Mouse (Mus musculus) intestine, embryonic 14.5 days (tissue): ENCODE data around the gene Tubgcp2. TPM values are rescaled to one million over a fixed set of nuclear protein-coding genes. Genes with fewer than 3 reads are reported as not detected.

ENCODE experiments used
- ATAC-seq: fragments of 200-750 bp; cut with Nextera tagmentation; replicated peaks from 2 replicates; pipeline ENCODE4 v1.8.0; 2017; ENCODE audit warnings: low read depth, moderate number of reproducible peaks, moderate TSS enrichment, moderate library complexity; ENCODE audit not compliant: low FRiP score, low TSS enrichment
- DNase-seq: peaks from one replicate; pipeline ENCODE4 v3.0.0-alpha.2; 2018; ENCODE audit warnings: low spot score
- H3K27ac ChIP-seq: fragments of 300-500 bp; sonication (generic); 2 replicates; pipeline ENCODE4 v1.5.1; 2014; ENCODE audit warnings: low read depth, mild to moderate bottlenecking, control low read depth
- H3K27me3 ChIP-seq: fragments of 300-500 bp; sonication (generic); replicated peaks from 2 replicates; pipeline ENCODE4 v1.6.1; 2014; ENCODE audit warnings: low read length, control low read depth; ENCODE audit not compliant: control insufficient read depth, insufficient read depth
- H3K36me3 ChIP-seq: fragments of 300-500 bp; sonication (generic); 2 replicates; pipeline ENCODE4 v1.6.1; 2014; ENCODE audit warnings: low read length, control low read depth; ENCODE audit not compliant: control insufficient read depth, insufficient read depth
- H3K4me1 ChIP-seq: fragments of 300-500 bp; sonication (generic); replicated peaks from 2 replicates; pipeline ENCODE4 v1.6.1; 2014; ENCODE audit warnings: low read length, control low read depth, mixed read lengths; ENCODE audit not compliant: control insufficient read depth, insufficient read depth
- H3K4me2 ChIP-seq: fragments of 300-500 bp; sonication (generic); 2 replicates; pipeline ENCODE4 v1.6.1; 2014; ENCODE audit warnings: low read length
- H3K4me3 ChIP-seq: fragments of 300-500 bp; sonication (generic); 2 replicates; pipeline ENCODE4 v1.5.1; 2014; ENCODE audit warnings: low read depth, low read length, control low read depth, mixed read lengths
- H3K9ac ChIP-seq: fragments of 300-500 bp; sonication (generic); 2 replicates; pipeline ENCODE4 v1.6.1; 2014; ENCODE audit warnings: mild to moderate bottlenecking, low read length
- H3K9me3 ChIP-seq: fragments of 300-500 bp; sonication (generic); 2 replicates; pipeline ENCODE4 v1.6.1; 2016; ENCODE audit warnings: low read length, control low read depth; ENCODE audit not compliant: control insufficient read depth
- WGBS: fragments of 180-500 bp; shearing (Covaris S2); extraction: QIAGEN DNeasy Blood & Tissue Kit; methylation state at CpG from one replicate; pipeline ENCODE4 v1.1.7; 2014; 5-methylcytosine and 5-hydroxymethylcytosine counted together
- polyA plus RNA-seq: library from polyadenylated mRNA; unstranded; fragments of >200 nt; fragmentation: Nextera tagmentation; extraction: Ambion mirVana; gene quantifications from 2 replicates; pipeline ENCODE4 v1.2.1, GENCODE M21; 2014

Gene Tubgcp2
- polyA plus RNA-seq, 1 experiment from 2014 or later: 56.0 TPM

GRCm38 (mm10) chr7:139970216-139970919, 66.1 kb downstream of the Tubgcp2 start:
- no peak overlapping the region for H3K9ac ChIP-seq
- 84% methylated on average over 10 of the region's 10 CpGs for WGBS
- H3K4me1 ChIP-seq: no peaks in the 10 kb centered on the region
- no peak for ATAC-seq
- H3K27ac ChIP-seq: no peak overlapping the region
- H3K36me3 ChIP-seq: no peaks in the 10 kb centered on the region
- H3K9me3 ChIP-seq: no peaks in the 10 kb centered on the region
- no peaks in the 10 kb centered on the region for H3K27me3 ChIP-seq
- no peak overlapping the region for H3K4me3 ChIP-seq
- no peak for DNase-seq
- no peak overlapping the region for H3K4me2 ChIP-seq

DNA sequence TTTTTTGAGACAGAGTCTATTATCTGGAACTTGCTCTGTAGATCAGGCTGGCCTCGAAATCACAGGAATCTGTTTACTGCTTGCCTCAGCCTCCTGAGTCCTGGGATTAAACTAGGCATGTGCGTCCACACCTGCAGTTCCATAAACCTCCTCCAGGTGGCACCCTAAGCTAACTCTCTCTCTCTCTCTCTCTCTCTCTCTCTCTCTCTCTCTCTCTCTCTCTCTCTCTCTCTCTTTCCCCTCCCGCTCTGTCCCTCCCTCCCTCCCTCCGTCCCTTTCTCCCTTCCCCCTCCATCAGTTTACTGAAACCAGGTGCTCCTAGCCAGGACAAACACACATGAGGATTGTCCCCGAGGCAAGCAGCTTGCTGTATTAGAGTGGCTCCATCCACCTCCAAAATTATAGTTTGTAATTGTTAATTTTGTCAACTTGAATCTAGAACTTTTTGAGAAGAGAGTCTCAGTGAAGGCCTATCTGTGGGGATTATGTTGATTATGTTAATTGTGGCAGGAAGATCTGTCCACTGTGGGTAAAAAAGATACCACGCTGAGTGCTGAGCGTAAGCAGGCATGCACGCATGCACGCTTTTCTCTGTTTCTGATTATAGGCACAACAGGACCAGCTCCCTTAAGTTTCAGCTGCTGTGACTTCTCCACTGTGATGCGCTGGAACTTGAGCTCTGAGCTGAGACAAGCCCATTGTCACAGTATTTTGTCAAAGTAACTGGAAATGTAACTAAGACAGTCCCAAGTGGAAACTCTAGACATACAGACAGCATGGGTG, 66.9 kb downstream of the Tubgcp2 start:
- 41% methylated on average over 10 of the region's 10 CpGs for WGBS
- no peaks in the 10 kb centered on the region for H3K36me3 ChIP-seq
- H3K4me2 ChIP-seq: no peak overlapping the region
- no peaks in the 10 kb centered on the region for H3K4me1 ChIP-seq
- ATAC-seq (no peak), DNase-seq (peak; percentile 89)
- H3K4me3 ChIP-seq: no peak overlapping the region
- H3K27me3 ChIP-seq: no peaks in the 10 kb centered on the region
- no peak overlapping the region for H3K9ac ChIP-seq
- H3K9me3 ChIP-seq: no peaks in the 10 kb centered on the region
- H3K27ac ChIP-seq: no peak overlapping the region

DNA sequence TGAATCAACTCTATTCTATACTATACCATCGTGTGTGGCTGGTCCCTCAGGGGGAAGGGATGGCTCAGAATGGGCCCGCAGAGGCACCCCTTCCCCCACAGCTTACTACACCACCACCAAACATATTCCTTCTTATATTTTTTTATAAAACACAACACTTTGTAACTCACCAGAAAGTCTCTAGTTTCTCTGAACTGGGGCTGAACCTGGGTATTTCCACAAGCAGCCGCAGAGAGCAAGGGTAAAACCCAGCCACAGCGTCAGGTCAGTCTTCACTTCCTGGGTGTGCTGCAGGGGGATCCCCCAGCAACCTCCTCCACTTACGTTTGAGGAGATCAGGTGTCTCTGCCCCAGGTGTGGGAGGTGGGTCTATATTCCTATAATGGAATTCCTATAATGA, 68.0 kb downstream of the Tubgcp2 start:
- Histone ChIP-seq H3K27me3 (no peaks in the 10 kb centered on the region), H3K4me3 (no peak overlapping the region), H3K4me1 (no peaks in the 10 kb centered on the region), H3K9ac (no peak overlapping the region), H3K4me2 (no peak overlapping the region), H3K9me3 (no peaks in the 10 kb centered on the region), H3K27ac (no peak overlapping the region), H3K36me3 (no peaks in the 10 kb centered on the region)
- no peak for DNase-seq
- 61% methylated on average over 5 of the region's 5 CpGs for WGBS
- ATAC-seq: no peak

GRCm38 (mm10) chr7:139967175-139967574, 69.3 kb downstream of the Tubgcp2 start:
- ATAC-seq (no peak), DNase-seq (no peak)
- H3K4me1 ChIP-seq: no peaks in the 10 kb centered on the region
- H3K36me3 ChIP-seq: no peaks in the 10 kb centered on the region
- H3K27ac ChIP-seq: no peak overlapping the region
- H3K9ac ChIP-seq: no peak overlapping the region
- no peak overlapping the region for H3K4me3 ChIP-seq
- H3K27me3 ChIP-seq: no peaks in the 10 kb centered on the region
- no peaks in the 10 kb centered on the region for H3K9me3 ChIP-seq
- WGBS: 30% methylated on average over 4 of the region's 4 CpGs
- no peak overlapping the region for H3K4me2 ChIP-seq

DNA sequence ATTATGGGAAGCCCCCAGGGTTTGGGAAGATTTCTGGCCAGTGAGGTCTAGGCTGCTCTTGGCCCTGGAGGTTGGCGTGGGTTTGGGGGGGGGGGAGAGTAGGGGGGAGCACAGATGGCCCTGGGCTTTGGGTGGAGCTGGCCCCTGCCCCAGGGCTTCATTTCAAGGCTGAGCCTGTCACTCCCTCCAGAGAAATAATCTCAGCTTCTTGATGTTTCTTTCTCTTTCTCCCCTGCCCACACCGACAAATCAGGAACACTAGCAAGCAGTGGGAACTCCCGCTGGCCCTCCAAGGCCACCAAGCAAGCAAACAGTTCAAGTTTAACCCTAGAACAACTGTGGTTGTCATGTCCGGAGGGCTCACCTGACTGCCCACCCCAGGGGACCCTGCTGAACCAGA, 72.7 kb downstream of the Tubgcp2 start:
- 64% methylated on average over 4 of the region's 4 CpGs for WGBS
- Histone ChIP-seq H3K9me3 (no peaks in the 10 kb centered on the region), H3K27me3 (no peaks in the 10 kb centered on the region), H3K4me3 (no peak overlapping the region), H3K9ac (no peak overlapping the region), H3K36me3 (no peaks in the 10 kb centered on the region), H3K4me2 (no peak overlapping the region), H3K27ac (no peak overlapping the region), H3K4me1 (no peaks in the 10 kb centered on the region)
- ATAC-seq (no peak), DNase-seq (no peak)

DNA sequence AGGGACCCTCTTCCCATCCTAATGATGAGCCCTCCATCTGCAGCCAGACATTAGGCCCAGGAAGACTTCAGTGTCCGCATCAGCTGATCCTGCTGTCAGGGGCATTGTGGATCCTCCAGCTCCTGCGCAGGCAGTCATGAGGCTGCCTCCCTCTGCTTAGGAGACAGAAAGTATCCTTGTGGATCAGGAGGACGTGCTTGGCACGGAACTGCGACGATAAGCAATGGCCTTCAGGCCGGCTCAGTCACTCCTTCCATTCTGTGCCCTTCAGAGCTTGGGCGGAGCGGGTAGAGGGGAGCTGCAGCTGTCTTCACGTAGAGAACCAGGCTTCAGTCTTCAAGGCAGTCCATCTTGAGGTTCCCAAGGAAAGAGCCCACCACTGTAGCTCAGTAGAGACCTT, 75.3 kb downstream of the Tubgcp2 start:
- no peaks in the 10 kb centered on the region; the same call in 1 of the 2 replicates for H3K27me3 ChIP-seq
- no peak overlapping the region for H3K4me2 ChIP-seq
- no peaks in the 10 kb centered on the region for H3K9me3 ChIP-seq
- no peaks in the 10 kb centered on the region for H3K36me3 ChIP-seq
- WGBS: 84% methylated on average over 10 of the region's 10 CpGs
- DNase-seq: no peak
- H3K4me3 ChIP-seq: no peak overlapping the region
- no peak overlapping the region for H3K9ac ChIP-seq
- H3K4me1 ChIP-seq: no peaks in the 10 kb centered on the region
- H3K27ac ChIP-seq: no peak overlapping the region
- no peak for ATAC-seq

DNA sequence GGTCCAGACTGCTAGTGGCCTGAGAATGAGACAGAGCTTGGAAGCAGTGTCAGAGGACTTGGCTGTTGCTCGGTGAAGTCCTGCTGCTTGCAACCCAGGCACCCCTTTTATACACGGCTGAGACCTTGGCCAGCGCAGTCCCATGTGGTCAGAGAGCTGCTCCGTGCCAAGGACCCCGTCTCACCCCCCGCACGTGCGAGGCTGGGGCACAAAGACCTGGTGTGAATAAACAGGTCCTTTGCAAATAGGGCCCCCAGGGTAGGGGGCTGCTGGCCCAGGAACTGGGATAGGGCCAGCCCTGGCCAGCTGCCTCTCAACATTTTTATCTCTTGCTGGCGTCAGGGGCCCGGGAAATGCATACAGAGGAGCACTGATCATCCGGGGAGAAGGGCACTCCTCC, 78.5 kb downstream of the Tubgcp2 start:
- DNase-seq (no peak), ATAC-seq (no peak)
- Histone ChIP-seq H3K9ac (no peak overlapping the region), H3K4me2 (no peak overlapping the region), H3K27me3 (no peaks in the 10 kb centered on the region; the same call in 1 of the 2 replicates), H3K4me3 (no peak overlapping the region), H3K36me3 (no peaks in the 10 kb centered on the region), H3K9me3 (no peaks in the 10 kb centered on the region), H3K4me1 (no peaks in the 10 kb centered on the region), H3K27ac (no peak overlapping the region)
- 28% methylated on average over 11 of the region's 11 CpGs for WGBS

GRCm38 (mm10) chr7:139957437-139957836, 79.0 kb downstream of the Tubgcp2 start:
- Histone ChIP-seq H3K9me3 (no peaks in the 10 kb centered on the region), H3K36me3 (no peaks in the 10 kb centered on the region), H3K4me3 (no peak overlapping the region), H3K27me3 (no peaks in the 10 kb centered on the region; the same call in 1 of the 2 replicates), H3K9ac (no peak overlapping the region), H3K27ac (no peak overlapping the region), H3K4me2 (no peak overlapping the region), H3K4me1 (no peaks in the 10 kb centered on the region)
- ATAC-seq: no peak
- no peak for DNase-seq
- WGBS: 48% methylated on average over 11 of the region's 11 CpGs
